Mouse (Mus musculus): ENCODE data around the gene AA986860. TPM values are rescaled to one million over a fixed set of nuclear protein-coding genes. Genes with fewer than 3 reads are reported as not detected.

AA986860 gene
- polyA plus RNA-seq, 1 experiment from 2014 or later = 0.75 TPM

- Histone ChIP-seq H3K27ac (no peak overlapping the region), H3K36me3 (ENCODE audit: inconsistent target) (0 out of 2 replicates have a peak, but pooled peaks cover 4% of the 10 kb centered on the region), H3K79me2 (ENCODE audit: inconsistent target) (peaks cover 25% of the 10 kb centered on the region), H3K4me3 (ENCODE audit: inconsistent target) (no peak overlapping the region)
- WGBS (ENCODE audit: missing documents) = 93% methylated on average over 2 of the region's 2 CpGs
Observed at GRCm38 (mm10) chr1:130726396-130726795, 5.4 kb upstream of the AA986860 start.

- WGBS (ENCODE audit: missing documents) = 47% methylated on average over 1 of the region's 1 CpGs
- Histone ChIP-seq H3K79me2 (ENCODE audit: inconsistent target) (peaks cover 9% of the 10 kb centered on the region; the same call in 1 of the 2 replicates), H3K4me3 (ENCODE audit: inconsistent target) (no peak overlapping the region), H3K27ac (no peak overlapping the region), H3K36me3 (ENCODE audit: inconsistent target) (0 out of 2 replicates have a peak, but pooled peaks cover 4% of the 10 kb centered on the region)
Observed at GRCm38 (mm10) chr1:130728070-130728469, 3.7 kb upstream of the AA986860 start.

GRCm38 (mm10) chr1:130728708-130729107 lies 3.1 kb upstream of the AA986860 start:
- Histone ChIP-seq H3K27ac (no peak overlapping the region), H3K36me3 (ENCODE audit: inconsistent target) (no peaks in the 10 kb centered on the region), H3K79me2 (ENCODE audit: inconsistent target) (peaks cover 2% of the 10 kb centered on the region; the same call in 1 of the 2 replicates), H3K4me3 (ENCODE audit: inconsistent target) (no peak overlapping the region)
- 98% methylated on average over 3 of the region's 3 CpGs for WGBS (ENCODE audit: missing documents)

GRCm38 (mm10) chr1:130729153-130729552 lies 2.6 kb upstream of the AA986860 start, which contains the start of gene Pfkfb2:
Gene Pfkfb2, minus strand, starts transcription at chr1:130729253.
- 96% methylated on average over 2 of the region's 2 CpGs for WGBS (ENCODE audit: missing documents)
- Histone ChIP-seq H3K79me2 (ENCODE audit: inconsistent target) (no peaks in the 10 kb centered on the region), H3K4me3 (ENCODE audit: inconsistent target) (no peak within 1 kb of the TSS), H3K27ac (no peak within 1 kb of the TSS), H3K36me3 (ENCODE audit: inconsistent target) (no peaks in the 10 kb centered on the region)

DNA sequence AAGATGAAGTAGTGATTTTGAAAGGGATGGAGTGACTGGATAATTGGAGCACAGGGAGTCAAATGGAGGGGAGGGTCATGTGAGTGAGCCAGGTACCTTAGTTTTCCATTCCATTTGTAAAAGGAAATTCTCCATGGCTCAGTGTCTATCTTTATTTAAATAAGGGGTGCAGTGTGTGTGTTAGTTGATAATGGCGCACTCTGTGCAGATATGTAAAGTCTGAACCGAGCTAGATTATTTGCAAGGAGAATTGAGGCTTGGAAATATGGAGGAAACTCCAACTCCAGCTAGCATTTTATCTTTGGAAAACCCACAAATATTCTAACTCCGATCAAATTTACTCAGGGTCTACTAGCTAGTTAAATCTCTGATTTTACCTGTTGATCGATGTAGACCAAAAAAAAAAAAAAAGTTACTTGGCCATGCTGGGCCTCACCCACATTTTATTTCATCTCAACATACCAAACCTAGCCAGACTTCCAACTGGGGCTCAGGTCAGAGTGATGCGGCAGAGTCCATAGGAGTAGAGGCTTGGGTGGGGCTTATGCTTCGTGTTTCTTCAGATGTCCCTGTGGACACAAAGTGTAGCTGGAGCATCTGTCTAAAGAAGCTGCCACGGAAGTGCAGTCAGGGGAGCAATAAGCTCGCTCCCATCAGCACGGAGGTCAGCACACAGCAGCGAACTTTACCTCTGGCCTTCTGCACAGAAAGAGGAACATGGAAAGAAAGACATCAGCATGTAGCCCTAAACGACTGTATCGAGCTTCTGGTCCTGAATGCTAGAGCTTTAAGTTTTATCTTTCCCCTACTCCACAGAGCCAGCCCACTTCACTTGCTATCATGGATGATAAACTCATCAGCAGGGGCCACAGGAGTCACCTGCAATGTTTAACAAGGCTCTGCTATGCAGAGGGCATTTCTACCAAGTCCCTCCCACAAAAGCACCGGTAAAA lies 1.2 kb downstream of the AA986860 start:
- H3K79me2 ChIP-seq (ENCODE audit: inconsistent target) = no peaks in the 10 kb centered on the region
- H3K4me3 ChIP-seq (ENCODE audit: inconsistent target) = no peak overlapping the region
- no peak overlapping the region for H3K27ac ChIP-seq
- H3K36me3 ChIP-seq (ENCODE audit: inconsistent target) = no peaks in the 10 kb centered on the region
- 68% methylated on average over 13 of the region's 13 CpGs for WGBS (ENCODE audit: missing documents)

DNA sequence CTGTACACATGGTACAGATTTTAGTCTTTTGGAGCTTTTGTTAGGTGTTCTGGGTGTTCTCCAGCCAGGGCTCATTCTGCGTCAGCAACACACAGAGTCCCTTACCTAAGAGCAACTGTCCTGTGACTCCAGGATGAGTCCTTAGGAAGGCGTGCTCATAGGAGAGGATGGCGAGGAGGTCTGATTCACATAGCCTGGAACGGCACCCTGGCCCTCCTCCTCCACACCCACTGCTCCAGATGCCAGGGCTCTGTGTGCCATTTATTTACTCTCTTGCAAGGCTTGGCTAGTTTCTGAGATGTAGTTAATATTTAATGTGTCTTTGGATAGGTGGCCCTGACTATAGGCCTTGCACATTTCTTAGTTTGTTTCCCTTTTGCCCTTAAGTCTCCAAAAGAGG lies 1.9 kb downstream of the AA986860 start:
- H3K4me3 ChIP-seq (ENCODE audit: inconsistent target) = no peak overlapping the region
- no peak overlapping the region for H3K27ac ChIP-seq
- WGBS (ENCODE audit: missing documents) = 95% methylated on average over 4 of the region's 4 CpGs

DNA sequence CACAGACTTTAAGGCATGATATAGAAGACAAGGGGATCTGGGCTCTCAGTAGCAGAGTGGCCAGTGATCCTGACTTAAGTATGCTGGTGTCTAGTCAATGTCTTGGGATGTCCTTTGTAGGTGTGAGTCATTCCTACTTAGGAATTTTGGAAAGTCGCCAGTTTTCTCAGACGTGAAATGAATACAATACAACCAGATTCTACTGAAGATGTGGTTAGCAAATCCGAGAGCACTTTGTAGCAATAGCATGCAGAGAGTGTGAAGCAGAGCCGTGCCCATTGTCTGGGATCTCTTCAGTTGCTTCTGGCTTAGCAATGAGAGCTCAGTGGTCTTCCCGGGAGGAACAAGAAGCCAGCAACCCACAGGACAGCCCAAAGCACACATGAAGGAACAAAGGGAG lies 2.7 kb downstream of the AA986860 start:
- no peaks in the 10 kb centered on the region for H3K36me3 ChIP-seq (ENCODE audit: inconsistent target)
- no peak overlapping the region for H3K4me3 ChIP-seq (ENCODE audit: inconsistent target)
- no peaks in the 10 kb centered on the region for H3K79me2 ChIP-seq (ENCODE audit: inconsistent target)
- WGBS (ENCODE audit: missing documents) = 93% methylated on average over 5 of the region's 5 CpGs
- H3K27ac ChIP-seq = no peak overlapping the region

More for the DNA sequence above, 1.9 kb downstream of the AA986860 start:
- no peaks in the 10 kb centered on the region for H3K36me3 ChIP-seq (ENCODE audit: inconsistent target)
- H3K79me2 ChIP-seq (ENCODE audit: inconsistent target) = no peaks in the 10 kb centered on the region

DNA sequence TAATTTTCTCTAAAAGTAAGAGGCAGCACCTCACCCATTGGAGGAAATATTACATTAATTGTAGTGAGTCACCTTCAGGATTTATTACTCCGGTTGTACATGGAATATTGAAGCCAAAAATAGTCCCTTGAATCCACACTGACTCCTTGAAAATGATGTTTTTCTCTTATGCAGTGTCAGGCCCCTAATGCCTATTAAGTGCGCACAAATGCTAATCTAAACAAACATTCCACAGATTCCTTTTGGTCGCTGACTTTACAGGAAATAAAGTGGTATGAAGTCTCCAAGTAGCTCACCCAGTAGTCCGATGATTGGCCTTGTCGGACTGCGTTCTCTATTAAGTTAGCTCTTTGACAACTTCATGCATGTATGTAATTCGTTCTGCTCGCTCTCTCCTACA lies 3.1 kb downstream of the AA986860 start:
- WGBS (ENCODE audit: missing documents) = 93% methylated on average over 8 of the region's 8 CpGs
- H3K79me2 ChIP-seq (ENCODE audit: inconsistent target) = no peaks in the 10 kb centered on the region
- H3K4me3 ChIP-seq (ENCODE audit: inconsistent target) = no peak overlapping the region
- no peak overlapping the region for H3K27ac ChIP-seq
- no peaks in the 10 kb centered on the region for H3K36me3 ChIP-seq (ENCODE audit: inconsistent target)

- no peak overlapping the region for H3K4me3 ChIP-seq (ENCODE audit: inconsistent target)
- no peaks in the 10 kb centered on the region for H3K79me2 ChIP-seq (ENCODE audit: inconsistent target)
- H3K36me3 ChIP-seq (ENCODE audit: inconsistent target) = no peaks in the 10 kb centered on the region
- H3K27ac ChIP-seq = no peak overlapping the region
- 89% methylated on average over 11 of the region's 11 CpGs for WGBS (ENCODE audit: missing documents)
Observed at GRCm38 (mm10) chr1:130737411-130737881, 5.7 kb downstream of the AA986860 start.

GRCm38 (mm10) chr1:130737916-130738315 lies 6.1 kb downstream of the AA986860 start:
- WGBS (ENCODE audit: missing documents) = 95% methylated on average over 7 of the region's 7 CpGs
- Histone ChIP-seq H3K36me3 (ENCODE audit: inconsistent target) (no peaks in the 10 kb centered on the region), H3K27ac (no peak overlapping the region)

GRCm38 (mm10) chr1:130738551-130739106 lies 6.9 kb downstream of the AA986860 start:
- Histone ChIP-seq H3K79me2 (ENCODE audit: inconsistent target) (no peaks in the 10 kb centered on the region), H3K27ac (no peak overlapping the region), H3K4me3 (ENCODE audit: inconsistent target) (no peak overlapping the region), H3K36me3 (ENCODE audit: inconsistent target) (no peaks in the 10 kb centered on the region)
- WGBS (ENCODE audit: missing documents) = 100% methylated on average over 2 of the region's 3 CpGs

More at GRCm38 (mm10) chr1:130737916-130738315, 6.1 kb downstream of the AA986860 start:
- H3K79me2 ChIP-seq (ENCODE audit: inconsistent target) = no peaks in the 10 kb centered on the region
- H3K4me3 ChIP-seq (ENCODE audit: inconsistent target) = no peak overlapping the region

DNA sequence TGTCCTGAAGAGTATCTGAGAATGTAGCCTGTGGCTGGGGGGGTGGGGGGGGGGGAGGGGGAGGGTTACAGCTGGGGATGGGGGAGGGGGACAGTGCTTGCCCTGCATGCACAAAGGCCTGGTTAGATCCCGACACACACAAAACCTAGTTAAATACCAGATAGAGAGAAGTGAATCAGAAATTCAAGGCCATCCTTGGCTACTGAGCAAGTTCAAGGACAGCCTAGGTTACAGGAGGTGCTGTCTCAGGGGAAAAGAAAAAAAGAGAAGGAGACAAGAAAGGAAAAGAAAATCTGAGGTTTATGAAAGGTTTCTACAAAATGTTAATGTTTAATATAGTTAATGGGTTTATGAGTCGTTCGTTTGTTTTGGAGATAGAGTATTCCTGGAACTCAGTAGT lies 7.9 kb downstream of the AA986860 start:
- H3K79me2 ChIP-seq (ENCODE audit: inconsistent target) = no peaks in the 10 kb centered on the region
- no peak overlapping the region for H3K27ac ChIP-seq
- no peaks in the 10 kb centered on the region for H3K36me3 ChIP-seq (ENCODE audit: inconsistent target)
- 83% methylated on average over 2 of the region's 3 CpGs for WGBS (ENCODE audit: missing documents)
- H3K4me3 ChIP-seq (ENCODE audit: inconsistent target) = no peak overlapping the region

- Histone ChIP-seq H3K4me3 (ENCODE audit: inconsistent target) (no peak overlapping the region), H3K36me3 (ENCODE audit: inconsistent target) (no peaks in the 10 kb centered on the region), H3K79me2 (ENCODE audit: inconsistent target) (no peaks in the 10 kb centered on the region), H3K27ac (no peak overlapping the region)
- WGBS (ENCODE audit: missing documents) = 90% methylated on average over 4 of the region's 4 CpGs
Observed at GRCm38 (mm10) chr1:130740227-130740648, 8.5 kb downstream of the AA986860 start.

DNA sequence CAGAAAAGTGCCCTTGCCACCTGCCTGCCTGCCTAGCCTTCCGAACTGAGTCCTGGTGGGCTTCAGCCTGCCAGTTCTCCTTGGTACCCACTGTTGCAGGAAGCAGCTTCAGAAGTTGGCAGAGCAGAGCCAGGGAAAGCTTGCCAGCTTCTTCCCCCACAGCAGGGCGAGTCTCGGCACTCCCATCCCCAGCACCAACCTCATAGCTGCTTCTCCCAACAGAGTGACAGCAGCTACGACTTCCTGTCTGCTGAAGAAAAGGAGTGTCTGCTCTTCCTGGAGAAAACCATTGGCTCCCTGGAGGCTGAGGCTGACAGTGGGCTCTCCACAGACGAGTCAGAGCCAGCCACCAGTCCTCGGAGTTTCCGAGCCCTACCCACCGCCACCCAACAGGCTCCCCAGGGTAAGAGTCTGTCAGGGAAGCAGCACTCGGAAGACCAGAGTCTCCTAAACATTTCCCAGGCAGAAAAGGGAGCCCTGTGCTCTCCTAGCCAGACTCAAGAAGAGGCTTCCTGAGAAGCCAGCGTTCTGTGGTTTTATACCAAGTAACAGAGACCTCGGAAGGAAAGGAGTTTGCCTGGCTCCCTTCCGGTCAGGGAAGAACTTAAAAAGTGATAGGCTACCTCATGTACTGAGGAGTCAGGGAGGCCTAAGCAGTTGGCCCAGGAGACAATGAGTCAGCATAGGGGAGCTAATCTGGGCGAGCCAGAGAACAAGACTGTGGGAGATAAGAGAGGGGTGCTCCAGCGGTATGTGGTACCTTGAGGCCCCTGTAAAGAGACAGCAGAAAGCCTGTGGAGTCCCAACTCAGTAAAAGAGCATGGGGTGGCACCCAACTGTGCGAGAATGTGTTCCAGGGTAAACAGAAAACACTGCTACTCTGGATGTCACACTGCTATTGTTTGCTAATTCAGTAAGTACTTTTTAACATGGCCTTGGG lies 9.3 kb downstream of the AA986860 start:
- H3K36me3 ChIP-seq (ENCODE audit: inconsistent target) = no peaks in the 10 kb centered on the region
- H3K79me2 ChIP-seq (ENCODE audit: inconsistent target) = no peaks in the 10 kb centered on the region
- WGBS (ENCODE audit: missing documents) = 30% methylated on average over 15 of the region's 15 CpGs
- H3K27ac ChIP-seq = no peak overlapping the region
- no peak overlapping the region for H3K4me3 ChIP-seq (ENCODE audit: inconsistent target)

Measured in macrophage (primary cell).